ENCODE assay signal across 10 mouse cellular contexts in genomic region chr8:95330367-95330766, GRCm38 (mm10). TPM values are rescaled to one million over a fixed set of nuclear protein-coding genes. Genes with fewer than 3 reads are reported as not detected.
DNase-seq lines count a peak whose midpoint lies in the region; ATAC-seq and TF ChIP-seq lines count a peak whose summit lies in the region.
"Had no signal": no experiment of that assay in that cellular context is flagged by ENCODE, and none has a peak within 500 bp of the region (broad histone marks: within the 10 kb centered on the region; RNA-seq: fewer than 3 reads in every experiment).

No protein-coding gene starts in this region.

- peak overlapping the region; percentile 87 for H3K9ac ChIP-seq in lung, embryonic 14.5 days
- H3K9ac ChIP-seq in forebrain, embryonic 12.5 days = peak overlapping the region; percentile 95
- H3K9ac ChIP-seq in limb, embryonic 13.5 days = peak overlapping the region; percentile 94
- peak overlapping the region; percentile 96 for H3K9ac ChIP-seq in neural tube, embryonic 14.5 days (replicated peaks; ENCODE audit: low read depth, low read length)

- H3K27me3 ChIP-seq in lung, embryonic 14.5 days (ENCODE audit: insufficient read depth, low read length) = no peaks in the 10 kb centered on the region
- no peaks in the 10 kb centered on the region for H3K27me3 ChIP-seq in forebrain, embryonic 12.5 days
- H3K27me3 ChIP-seq in limb, embryonic 13.5 days = no peaks in the 10 kb centered on the region
- H3K27me3 ChIP-seq in neural tube, embryonic 14.5 days (ENCODE audit: control insufficient read depth, insufficient read depth, low read length) = no peaks in the 10 kb centered on the region

- no peak for TF ChIP-seq POLR2A in lung, adult 2 months (IDR thresholded peaks at IDR 0.05; ENCODE audit: borderline replicate concordance, extremely low read depth, low read depth, low read length)

- no peak for TF ChIP-seq CTCF in lung, embryonic 14.5 days (IDR thresholded peaks at IDR 0.05; ENCODE audit: low read depth)
- no peak for TF ChIP-seq CTCF in lung, adult 2 months (IDR thresholded peaks at IDR 0.05; ENCODE audit: insufficient read depth, low read length)

- no peak for ATAC-seq in lung, embryonic 14.5 days (ENCODE audit: insufficient read depth)
- ATAC-seq in forebrain, embryonic 12.5 days (ENCODE audit: low FRiP score) = no peak
- ATAC-seq in limb, embryonic 13.5 days (ENCODE audit: low FRiP score, low read depth) = no peak
- no peak for ATAC-seq in neural tube, embryonic 14.5 days (ENCODE audit: low read depth)
- ATAC-seq in activated CD4-positive, CD25-positive, alpha-beta regulatory T cell, adult 4 months = no peak

- no peak overlapping the region for H3K27ac ChIP-seq in lung, embryonic 14.5 days (ENCODE audit: low read depth)
- H3K27ac ChIP-seq in forebrain, embryonic 12.5 days = 0 out of 2 replicates have a peak overlapping the region, but pooled peaks have one; percentile 97
- no peak overlapping the region for H3K27ac ChIP-seq in limb, embryonic 13.5 days
- H3K27ac ChIP-seq in neural tube, embryonic 14.5 days (ENCODE audit: low read depth, low read length) = no peak overlapping the region; the same call in 1 of the 2 replicates

- H3K4me1 ChIP-seq in lung, embryonic 14.5 days (ENCODE audit: insufficient read depth) = peaks cover 10% of the 10 kb centered on the region
- peaks cover 17% of the 10 kb centered on the region for H3K4me1 ChIP-seq in lung, adult 2 months (ENCODE audit: control insufficient read depth, insufficient read depth, low read length)
- peaks cover 20% of the 10 kb centered on the region for H3K4me1 ChIP-seq in forebrain, embryonic 12.5 days
- peaks cover 26% of the 10 kb centered on the region for H3K4me1 ChIP-seq in limb, embryonic 13.5 days
- peaks cover 14% of the 10 kb centered on the region for H3K4me1 ChIP-seq in neural tube, embryonic 14.5 days (ENCODE audit: control insufficient read depth, insufficient read depth, low read length)

- DNase-seq in lung, embryonic 14.5 days = no peak
- no peak for DNase-seq in lung, adult 2 months
- DNase-seq in cerebellum, postnatal 36 days = no peak
- DNase-seq in urinary bladder, postnatal 4 days (ENCODE audit: low spot score in 2 of 2) = no peak
- DNase-seq: kidney, adult 11 months; thymus, postnatal 25 days had no signal

- H3K4me3 ChIP-seq in lung, embryonic 14.5 days (ENCODE audit: low read depth, low read length) = peak overlapping the region; percentile 84
- H3K4me3 ChIP-seq in lung, adult 2 months (replicated peaks; ENCODE audit: extremely low read depth, low read depth, low read length) = no peak overlapping the region
- H3K4me3 ChIP-seq in forebrain, embryonic 12.5 days (replicated peaks) = peak overlapping the region; percentile 81
- H3K4me3 ChIP-seq in limb, embryonic 13.5 days = peak overlapping the region; percentile 91
- H3K4me3 ChIP-seq in neural tube, embryonic 14.5 days (ENCODE audit: low read depth, low read length) = peak overlapping the region; percentile 90

- no peaks in the 10 kb centered on the region for H3K9me3 ChIP-seq in lung, embryonic 14.5 days (ENCODE audit: low read depth, low read length)
- no peaks in the 10 kb centered on the region for H3K9me3 ChIP-seq in forebrain, embryonic 12.5 days
- no peaks in the 10 kb centered on the region for H3K9me3 ChIP-seq in limb, embryonic 13.5 days
- H3K9me3 ChIP-seq in neural tube, embryonic 14.5 days (ENCODE audit: control insufficient read depth, low read length) = no peaks in the 10 kb centered on the region

- peaks cover 44% of the 10 kb centered on the region for H3K36me3 ChIP-seq in lung, embryonic 14.5 days (ENCODE audit: insufficient read depth)
- H3K36me3 ChIP-seq in forebrain, embryonic 12.5 days (replicated peaks) = peaks cover 56% of the 10 kb centered on the region
- peaks cover 58% of the 10 kb centered on the region for H3K36me3 ChIP-seq in limb, embryonic 13.5 days
- peaks cover 35% of the 10 kb centered on the region for H3K36me3 ChIP-seq in neural tube, embryonic 14.5 days (ENCODE audit: control insufficient read depth, insufficient read depth, low read length)

- WGBS in lung, embryonic 14.5 days = 72% methylated on average over 1 of the region's 1 CpGs
- 55% methylated on average over 1 of the region's 1 CpGs for WGBS in lung, adult 2 months
- WGBS in forebrain, embryonic 12.5 days = 74% methylated on average over 1 of the region's 1 CpGs
- 77% methylated on average over 1 of the region's 1 CpGs for WGBS in limb, embryonic 13.5 days
- whole genome bisulfite sequencing in neural tube, embryonic 14.5 days = 93% methylated on average over 1 of the region's 1 CpGs

- peak overlapping the region; percentile 87 for H3K4me2 ChIP-seq in lung, embryonic 14.5 days
- H3K4me2 ChIP-seq in forebrain, embryonic 12.5 days = peak overlapping the region; percentile 87
- peak overlapping the region; percentile 84 for H3K4me2 ChIP-seq in limb, embryonic 13.5 days (replicated peaks)
- peak overlapping the region; percentile 83 for H3K4me2 ChIP-seq in neural tube, embryonic 14.5 days (ENCODE audit: low read depth, low read length)

RNA-seq across cellular contexts. Expression of gene Zfp319, which starts 1.4 kb away (rescaled TPM):
- polyA plus RNA-seq in lung, embryonic 14.5 days (2014; fragmentation: Nextera tagmentation; extraction: Ambion mirVana) = 9.2 and 10.9 TPM in 2 replicates
- polyA plus RNA-seq in lung, adult 2 months (2012; rRNA removed) = 17.1 and 20.8 TPM in 2 replicates
- 18.1 and 20.1 TPM in 2 replicates for polyA plus RNA-seq in forebrain, embryonic 12.5 days (2016; fragmentation: Nextera tagmentation; extraction: Ambion mirVana)
- 10.0 and 11.1 TPM in 2 replicates for polyA plus RNA-seq in limb, embryonic 13.5 days (2015; fragmentation: Nextera tagmentation; extraction: Ambion mirVana)
- polyA plus RNA-seq in neural tube, embryonic 14.5 days (2014; fragmentation: Nextera tagmentation; extraction: Ambion mirVana) = 12.8 and 15.6 TPM in 2 replicates
- polyA plus RNA-seq in activated CD4-positive, CD25-positive, alpha-beta regulatory T cell, adult 4 months (2017; shearing (Covaris generic)) = 1 to 10 TPM; 3.2 to 4.5 TPM

RNA-seq across cellular contexts. Expression of gene Usb1, which starts 1.7 kb away (rescaled TPM):
- 32.1 and 34.0 TPM in 2 replicates for polyA plus RNA-seq in lung, embryonic 14.5 days (2014; fragmentation: Nextera tagmentation; extraction: Ambion mirVana)
- 26.1 and 31.8 TPM in 2 replicates for polyA plus RNA-seq in lung, adult 2 months (2012; rRNA removed)
- polyA plus RNA-seq in forebrain, embryonic 12.5 days (2016; fragmentation: Nextera tagmentation; extraction: Ambion mirVana) = 41.7 and 42.5 TPM in 2 replicates
- 43.5 and 46.0 TPM in 2 replicates for polyA plus RNA-seq in limb, embryonic 13.5 days (2015; fragmentation: Nextera tagmentation; extraction: Ambion mirVana)
- polyA plus RNA-seq in neural tube, embryonic 14.5 days (2014; fragmentation: Nextera tagmentation; extraction: Ambion mirVana) = 28.4 and 29.9 TPM in 2 replicates
- 10 to 100 TPM; 51.4 to 65.4 TPM for polyA plus RNA-seq in activated CD4-positive, CD25-positive, alpha-beta regulatory T cell, adult 4 months (2017; shearing (Covaris generic))

RNA-seq across cellular contexts. Expression of gene Tepp, which starts 20.0 kb away (rescaled TPM):
- polyA plus RNA-seq in lung, embryonic 14.5 days (2014; fragmentation: Nextera tagmentation; extraction: Ambion mirVana) = 0.37 and 0.53 TPM in 2 replicates
- 2.4 and 4.2 TPM in 2 replicates for polyA plus RNA-seq in lung, adult 2 months (2012; rRNA removed)
- polyA plus RNA-seq in forebrain, embryonic 12.5 days (2016; fragmentation: Nextera tagmentation; extraction: Ambion mirVana) = not detected in 2 replicates
- 0.64 TPM in 1 of 2 replicates, not detected in the other for polyA plus RNA-seq in limb, embryonic 13.5 days (2015; fragmentation: Nextera tagmentation; extraction: Ambion mirVana)
- 1.4 and 1.6 TPM in 2 replicates for polyA plus RNA-seq in neural tube, embryonic 14.5 days (2014; fragmentation: Nextera tagmentation; extraction: Ambion mirVana)
- not detected for polyA plus RNA-seq in activated CD4-positive, CD25-positive, alpha-beta regulatory T cell, adult 4 months (2017; shearing (Covaris generic))

RNA-seq across cellular contexts. Expression of gene Mmp15, which starts 21.7 kb away (rescaled TPM):
- 22.5 and 25.6 TPM in 2 replicates for polyA plus RNA-seq in lung, embryonic 14.5 days (2014; fragmentation: Nextera tagmentation; extraction: Ambion mirVana)
- polyA plus RNA-seq in lung, adult 2 months (2012; rRNA removed) = 120 and 133 TPM in 2 replicates
- polyA plus RNA-seq in forebrain, embryonic 12.5 days (2016; fragmentation: Nextera tagmentation; extraction: Ambion mirVana) = 22.8 and 24.6 TPM in 2 replicates
- 7.7 and 9.2 TPM in 2 replicates for polyA plus RNA-seq in limb, embryonic 13.5 days (2015; fragmentation: Nextera tagmentation; extraction: Ambion mirVana)
- polyA plus RNA-seq in neural tube, embryonic 14.5 days (2014; fragmentation: Nextera tagmentation; extraction: Ambion mirVana) = 19.6 and 26.2 TPM in 2 replicates
- 1 to 10 TPM in 1 of 2 experiments, under 1 TPM in 1; 0.95 to 1.6 TPM for polyA plus RNA-seq in activated CD4-positive, CD25-positive, alpha-beta regulatory T cell, adult 4 months (2017; shearing (Covaris generic))

RNA-seq across cellular contexts. Expression of gene Cngb1, which starts 24.0 kb away (rescaled TPM):
- 0.28 and 0.69 TPM in 2 replicates for polyA plus RNA-seq in lung, embryonic 14.5 days (2014; fragmentation: Nextera tagmentation; extraction: Ambion mirVana)
- polyA plus RNA-seq in lung, adult 2 months (2012; rRNA removed) = 1.9 and 2.4 TPM in 2 replicates
- polyA plus RNA-seq in forebrain, embryonic 12.5 days (2016; fragmentation: Nextera tagmentation; extraction: Ambion mirVana) = 0.38 and 0.40 TPM in 2 replicates
- polyA plus RNA-seq in limb, embryonic 13.5 days (2015; fragmentation: Nextera tagmentation; extraction: Ambion mirVana) = 0.31 and 0.61 TPM in 2 replicates
- polyA plus RNA-seq in neural tube, embryonic 14.5 days (2014; fragmentation: Nextera tagmentation; extraction: Ambion mirVana) = 0.13 and 0.82 TPM in 2 replicates
- polyA plus RNA-seq in activated CD4-positive, CD25-positive, alpha-beta regulatory T cell, adult 4 months (2017; shearing (Covaris generic)) = under 1 TPM in 1 of 2 experiments, not detected in 1; 0.22 TPM
